Mouse (Mus musculus) layer of hippocampus, adult 11-12 months (tissue): ENCODE results near the gene Smok3c.
A peak's percentile ranks its signal among the peaks of the same experiment; 100 is the strongest.
"Not testable (repeated sequence)": the region's sequence is repeated elsewhere in the genome, so short reads cannot be mapped to it uniquely, and the experiment has no call there.

Experiments
- DNase-seq: peaks from one replicate; pipeline ENCODE4 v3.0.0; 2022; ENCODE audit warnings: low spot score

Gene Smok3c

GRCm38 (mm10) chr5:138052894-138053293 is at the start of gene Smok3c:
TSS of gene Smok3c (plus strand) at chr5:138053194.
- DNase-seq: not testable (repeated sequence)

- no peak for DNase-seq
Measured at GRCm38 (mm10) chr5:138009437-138009836, 43.6 kb upstream of the Smok3c start.

GRCm38 (mm10) chr5:138012382-138012781 is 40.6 kb upstream of the Smok3c start:
- DNase-seq: no peak

DNA sequence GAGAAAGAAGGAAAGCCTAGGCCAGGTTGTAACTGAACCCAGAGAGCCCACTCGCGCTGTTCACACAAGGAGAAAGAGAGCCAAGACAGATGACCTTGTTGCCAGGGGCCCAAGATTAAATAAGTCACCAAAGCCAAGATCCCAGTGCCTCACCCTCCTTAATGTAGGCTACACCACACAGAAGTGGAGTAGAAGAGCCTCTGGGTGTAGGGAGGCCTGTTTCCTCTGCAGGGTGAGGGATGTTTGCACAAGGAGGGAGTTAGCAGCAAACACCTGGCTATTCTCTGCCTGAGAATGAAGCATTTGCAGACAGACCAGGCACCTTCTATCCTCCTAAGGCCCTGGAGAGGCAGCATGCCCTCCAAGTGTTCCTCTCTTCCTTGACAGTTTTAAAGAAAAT is 36.5 kb upstream of the Smok3c start:
- DNase-seq: no peak

- DNase-seq: no peak
Measured at GRCm38 (mm10) chr5:138016997-138017396, 36.0 kb upstream of the Smok3c start.

DNA sequence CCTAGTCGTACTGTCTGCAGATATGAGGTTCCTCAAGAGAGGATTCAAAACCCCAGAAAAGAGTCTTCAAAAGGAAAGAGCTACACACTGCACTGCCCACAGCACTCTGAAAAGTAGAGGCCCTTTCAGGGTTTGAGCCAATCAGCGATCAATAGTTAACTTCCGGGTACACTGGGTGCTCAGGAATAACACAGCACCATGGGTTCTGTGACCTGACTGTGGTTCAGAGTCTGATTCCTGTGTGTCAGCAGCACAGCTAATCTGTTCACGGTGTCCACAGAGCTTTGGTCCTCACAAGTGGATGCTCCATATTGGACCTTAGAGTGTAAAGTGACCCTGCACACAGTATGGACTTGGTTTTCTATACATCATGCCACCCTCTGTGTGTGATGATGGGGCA is 33.4 kb upstream of the Smok3c start:
- not testable (repeated sequence) for DNase-seq

DNA sequence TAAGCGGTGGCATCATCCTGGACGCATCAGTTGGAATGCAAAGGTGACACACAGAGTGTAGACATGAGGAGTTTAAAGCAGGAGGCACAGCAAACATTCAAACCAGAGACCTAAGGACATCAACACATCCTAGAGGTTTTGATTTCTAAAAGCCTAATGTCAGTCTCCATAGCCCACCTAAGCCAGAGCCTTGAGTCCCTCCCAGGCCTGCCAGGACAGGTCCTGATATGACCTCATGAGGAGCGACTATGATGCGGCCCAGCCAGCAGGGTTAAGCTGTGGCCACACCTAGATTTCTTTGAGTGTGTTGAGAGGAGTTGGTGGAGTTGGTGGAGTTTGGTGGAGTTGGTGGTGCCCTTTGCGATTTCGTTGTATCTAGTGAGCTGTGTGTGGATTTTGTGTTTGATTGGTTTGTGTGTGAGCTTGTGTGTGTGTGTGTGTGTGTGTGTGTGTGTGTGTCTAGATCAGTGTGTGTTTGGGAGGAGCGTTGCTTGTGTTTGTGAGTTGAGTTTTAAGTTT is 32.0 kb upstream of the Smok3c start, which contains the start of the genes Smok3a and Smok3b:
TSS of gene Smok3a (plus strand) at position 301 of the 519 bp plus-strand sequence.
TSS of gene Smok3b (plus strand) at position 469 of the 519 bp plus-strand sequence.
- DNase-seq: not testable (repeated sequence)

DNA sequence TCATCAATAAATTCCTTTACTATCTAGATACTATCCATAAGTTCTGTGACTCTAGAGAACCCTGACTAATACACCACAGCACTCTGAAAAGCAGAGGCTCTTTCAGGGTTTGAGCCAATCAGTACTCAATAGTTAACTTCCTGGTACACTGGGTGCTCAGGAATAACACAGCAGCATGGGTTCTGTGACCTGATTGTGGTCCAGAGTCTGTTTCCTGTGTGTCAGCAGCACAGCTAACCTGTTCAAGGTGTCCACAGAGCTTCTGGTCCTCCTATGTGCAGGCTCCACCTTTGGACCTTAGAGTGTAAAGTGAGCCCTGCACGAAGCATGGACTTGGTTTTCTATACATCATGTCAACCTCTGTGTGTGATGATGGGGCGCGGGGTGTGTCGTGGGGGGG is 20.8 kb downstream of the Smok3c start:
- no peak for DNase-seq

DNA sequence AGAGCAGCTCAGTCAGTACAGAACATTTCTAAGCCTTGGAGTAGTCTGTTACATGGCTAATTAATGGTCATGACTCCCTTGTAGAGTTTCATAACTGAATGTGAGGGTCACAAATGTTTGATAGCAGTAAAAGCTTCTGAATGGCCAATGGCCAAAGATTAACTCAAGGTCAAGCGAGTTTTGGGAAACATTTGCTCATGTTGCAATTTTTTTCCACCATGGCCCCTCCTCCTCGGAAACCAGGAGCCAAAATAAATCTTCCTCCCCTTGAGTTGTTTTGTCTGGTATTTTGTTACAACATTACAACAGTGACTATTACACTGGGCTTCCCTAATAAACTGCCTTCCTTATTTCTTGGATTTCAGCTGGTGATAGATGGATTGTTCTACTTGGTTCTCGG is 22.7 kb downstream of the Smok3c start:
- no peak for DNase-seq

GRCm38 (mm10) chr5:138076148-138076547 is 23.2 kb downstream of the Smok3c start:
- no peak for DNase-seq

GRCm38 (mm10) chr5:138080456-138080855 is 27.5 kb downstream of the Smok3c start:
- no peak for DNase-seq

DNA sequence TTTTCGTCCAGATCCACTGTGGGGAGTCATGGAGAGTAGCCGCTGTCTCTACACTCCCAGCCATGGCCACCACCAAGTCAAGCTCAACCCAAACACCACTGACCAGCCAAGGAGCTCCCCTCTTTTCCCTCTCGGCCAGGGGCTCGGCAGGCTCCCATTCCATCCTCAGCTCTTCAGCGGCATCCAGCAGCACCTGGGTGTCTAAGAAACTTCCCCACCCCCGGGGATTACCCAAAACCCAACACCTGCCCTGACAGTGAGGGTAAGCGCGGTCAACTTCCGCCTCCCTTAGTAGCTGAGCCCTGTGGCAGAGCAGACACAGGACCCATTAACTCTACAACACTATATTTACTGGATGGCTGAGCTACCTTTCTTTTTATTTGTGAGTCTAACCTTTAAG is 28.5 kb downstream of the Smok3c start:
- peak; percentile 1 for DNase-seq

DNA sequence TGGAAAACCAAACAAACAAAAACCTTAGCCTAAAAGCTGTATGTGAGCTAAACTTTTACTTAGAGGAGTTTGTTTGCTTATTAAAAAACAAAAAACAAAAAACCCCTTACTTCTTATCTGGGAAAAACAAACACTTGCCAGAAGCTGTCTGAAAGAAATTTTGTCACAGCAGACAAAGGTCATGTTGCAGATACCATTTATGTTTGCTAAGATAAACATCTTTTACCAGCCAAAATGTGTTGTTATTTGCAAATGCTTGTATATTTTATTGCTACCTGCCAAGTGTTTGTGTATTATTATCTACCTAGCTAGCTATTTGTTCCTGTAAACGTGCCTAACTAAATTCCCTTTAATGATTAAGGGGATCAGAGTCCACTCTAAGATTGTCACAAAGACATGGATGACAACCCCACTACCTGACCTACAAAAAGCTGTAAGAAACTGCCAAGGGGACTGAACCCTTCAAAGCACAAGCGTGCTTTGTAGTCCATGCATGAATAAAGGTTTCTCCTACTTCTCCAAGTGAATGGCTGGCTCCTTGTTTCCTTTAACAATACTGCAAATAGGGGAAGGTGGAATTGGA is 30.4 kb downstream of the Smok3c start:
- no peak for DNase-seq

- DNase-seq: no peak
Measured at GRCm38 (mm10) chr5:138083936-138084335, 30.9 kb downstream of the Smok3c start.

DNA sequence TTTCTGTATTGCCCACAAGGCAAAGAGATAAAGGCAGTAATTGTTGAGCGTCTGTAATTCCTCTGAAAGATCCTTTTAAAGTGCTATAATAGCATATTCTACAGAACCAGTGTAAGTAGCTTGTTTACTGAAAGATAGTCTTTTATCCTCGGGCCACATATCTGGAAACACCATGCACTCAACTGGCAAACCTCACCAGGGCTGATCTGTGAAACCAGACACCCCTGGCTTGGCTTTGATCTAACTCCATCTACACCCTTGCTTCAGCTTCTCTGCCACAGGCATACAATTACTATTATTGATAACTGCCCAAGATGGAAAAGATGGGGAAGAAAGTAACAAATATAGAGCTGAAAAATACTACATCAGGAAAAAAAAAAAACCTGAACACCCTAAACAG is 31.5 kb downstream of the Smok3c start:
- no peak for DNase-seq

GRCm38 (mm10) chr5:138084996-138085395 is 32.0 kb downstream of the Smok3c start, which contains the start of gene Zkscan1:
TSS of gene Zkscan1 (plus strand) at chr5:138085084.
- peak; percentile 80 for DNase-seq

DNA sequence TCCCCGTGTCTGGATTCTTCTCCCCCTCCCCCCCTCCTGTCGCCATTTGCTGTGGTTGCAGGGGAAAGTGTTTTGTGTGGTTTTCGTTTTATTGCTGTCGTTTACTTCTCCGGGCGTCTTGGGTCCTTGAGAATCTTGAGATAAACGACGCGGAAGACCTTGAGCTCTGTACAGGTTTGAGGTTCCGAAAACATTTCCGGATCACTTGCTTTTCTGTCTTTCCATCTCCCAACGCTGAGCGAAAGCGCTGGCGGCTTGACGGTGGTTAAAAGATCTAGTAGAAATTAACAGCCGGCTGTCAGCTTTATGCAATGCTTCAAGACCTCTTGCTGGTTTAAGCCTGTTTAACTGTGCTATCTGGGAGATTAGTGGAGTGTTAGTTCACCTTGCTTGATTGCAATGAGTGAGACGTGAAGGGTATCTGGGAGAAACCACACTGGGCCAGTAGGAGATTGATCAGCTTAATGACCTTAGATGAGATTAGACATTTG is 32.5 kb downstream of the Smok3c start:
- peak; percentile 21 for DNase-seq

DNA sequence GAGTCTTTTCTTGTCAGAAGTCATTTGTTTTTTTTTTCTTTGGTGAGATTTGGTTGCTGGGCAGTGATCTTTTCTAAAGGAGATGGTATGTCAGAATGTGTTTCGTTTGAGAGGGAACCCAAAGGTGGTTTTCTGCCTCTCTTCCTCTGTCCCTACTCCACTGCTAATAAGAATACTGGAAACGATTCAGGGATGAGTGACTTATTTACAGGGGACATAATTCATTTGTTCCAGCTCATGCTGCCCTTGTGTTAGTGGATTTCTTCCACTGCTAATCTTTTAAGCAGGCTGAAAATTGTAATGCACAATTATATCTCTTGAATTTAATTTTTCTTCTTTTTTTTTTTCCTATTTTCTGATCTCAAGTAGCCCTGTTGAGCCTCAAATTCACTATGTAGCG is 33.8 kb downstream of the Smok3c start:
- no peak for DNase-seq

GRCm38 (mm10) chr5:138088366-138088765 is 35.4 kb downstream of the Smok3c start:
- no peak for DNase-seq

- DNase-seq: no peak
Measured at GRCm38 (mm10) chr5:138089108-138089551, 36.1 kb downstream of the Smok3c start.

- DNase-seq: no peak
Measured at GRCm38 (mm10) chr5:138090271-138090670, 37.3 kb downstream of the Smok3c start.

GRCm38 (mm10) chr5:138090737-138091136 is 37.7 kb downstream of the Smok3c start:
- DNase-seq: no peak

GRCm38 (mm10) chr5:138092771-138093170 is 39.8 kb downstream of the Smok3c start:
- no peak for DNase-seq

DNA sequence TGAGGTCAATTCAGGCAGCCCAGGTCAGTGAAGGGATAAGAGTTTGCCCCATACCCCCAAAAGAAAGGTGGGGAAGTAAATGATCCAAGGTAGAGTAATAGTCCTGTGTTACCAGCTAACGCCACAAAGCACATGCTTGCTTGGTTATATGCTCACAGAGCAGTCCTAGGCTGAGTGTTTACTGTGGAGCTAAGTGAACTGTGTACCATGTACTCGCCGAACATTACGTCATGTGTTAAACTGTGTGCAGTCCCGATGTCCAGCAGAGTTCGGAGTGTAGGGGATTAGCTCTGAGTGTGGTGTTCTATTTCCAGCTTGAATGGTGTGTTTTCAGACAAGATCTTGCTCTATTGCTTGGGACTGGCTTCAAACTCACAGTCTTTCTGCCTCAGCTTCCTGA is 41.5 kb downstream of the Smok3c start:
- no peak for DNase-seq
